Mouse (Mus musculus) stomach, embryonic 15.5 days (tissue): ENCODE measurements around the gene Medag. TPM values are rescaled to one million over a fixed set of nuclear protein-coding genes. Genes with fewer than 3 reads are reported as not detected.

Experiments
- ATAC-seq: fragments of 200-750 bp; cut with Nextera tagmentation; 2 replicates; pipeline ENCODE4 v1.8.0; 2017; ENCODE audit warnings: low read depth, moderate number of reproducible peaks, moderate TSS enrichment; ENCODE audit not compliant: insufficient read depth, low FRiP score
- H3K27ac ChIP-seq: fragments of 300-500 bp; sonication (generic); 2 replicates; pipeline ENCODE4 v1.5.1; 2015; ENCODE audit warnings: mild to moderate bottlenecking, inconsistent platforms
- H3K27me3 ChIP-seq: fragments of 300-500 bp; sonication (generic); replicated peaks from 2 replicates; pipeline ENCODE4 v1.6.1; 2015; ENCODE audit warnings: inconsistent platforms
- H3K36me3 ChIP-seq: fragments of 300-500 bp; sonication (generic); 2 replicates; pipeline ENCODE4 v1.6.1; 2015; ENCODE audit warnings: inconsistent platforms
- H3K4me1 ChIP-seq: fragments of 300-500 bp; sonication (generic); 2 replicates; pipeline ENCODE4 v1.6.1; 2015; ENCODE audit warnings: inconsistent platforms
- H3K4me2 ChIP-seq: fragments of 300-500 bp; sonication (generic); 2 replicates; pipeline ENCODE4 v1.6.1; 2015; ENCODE audit warnings: mild to moderate bottlenecking, inconsistent platforms
- H3K4me3 ChIP-seq: fragments of 300-500 bp; sonication (generic); replicated peaks from 2 replicates; pipeline ENCODE4 v1.5.1; 2015; ENCODE audit warnings: inconsistent platforms
- H3K9ac ChIP-seq: fragments of 300-500 bp; sonication (generic); 2 replicates; pipeline ENCODE4 v1.6.1; 2015; ENCODE audit warnings: inconsistent platforms
- H3K9me3 ChIP-seq: fragments of 300-500 bp; sonication (generic); 2 replicates; pipeline ENCODE4 v1.6.1; 2016; ENCODE audit warnings: inconsistent platforms
- WGBS: fragments of 180-500 bp; shearing (Covaris S2); methylation state at CpG from one replicate; pipeline ENCODE4 v1.1.7; 2015; 5-methylcytosine and 5-hydroxymethylcytosine counted together
- polyA plus RNA-seq: library from polyadenylated mRNA; unstranded; fragments of >200 nt; fragmentation: Nextera tagmentation; extraction: Ambion mirVana; gene quantifications from 2 replicates; pipeline ENCODE4 v1.2.1, GENCODE M21; 2015

Gene Medag
- polyA plus RNA-seq, 1 experiment from 2014 or later, result 2.8 TPM

DNA sequence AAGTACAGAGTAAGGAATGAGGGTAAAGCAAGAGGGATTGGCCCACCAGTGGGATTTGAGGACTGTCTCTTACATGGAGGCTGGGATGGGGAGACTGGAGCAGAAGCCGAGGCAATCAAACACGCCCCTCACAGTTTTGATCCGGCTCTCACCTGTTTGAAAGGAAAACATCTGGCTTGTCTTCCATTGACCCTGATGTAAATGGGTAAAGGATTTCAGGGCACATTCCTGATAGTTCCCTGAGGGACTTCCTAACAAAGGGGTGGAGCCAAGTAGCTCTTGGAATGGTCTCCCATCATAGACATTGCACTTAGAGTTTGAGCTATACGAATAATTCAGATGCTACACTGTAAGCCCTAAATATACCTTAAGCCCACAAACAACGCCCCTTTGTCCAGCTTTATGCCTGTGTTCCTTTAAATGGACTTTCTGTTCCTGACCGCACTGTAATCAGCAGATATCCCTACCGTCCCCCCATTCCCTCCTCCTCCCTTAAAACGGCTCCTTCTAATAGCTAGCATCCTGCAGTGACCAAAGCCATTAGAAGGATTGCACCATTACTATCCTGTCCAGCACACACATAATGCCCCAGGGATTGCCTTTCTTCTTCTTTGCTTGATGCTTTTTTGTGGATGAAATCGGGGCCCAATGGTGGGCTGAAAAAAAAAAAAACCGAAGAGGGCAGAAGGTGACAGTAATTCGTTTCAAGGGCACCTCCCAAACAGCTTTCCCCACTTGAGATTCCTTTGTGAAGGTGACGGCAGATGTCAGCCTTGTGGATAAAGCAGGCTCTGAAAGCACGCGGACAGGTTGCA is 36.3 kb upstream of the Medag start:
- Histone ChIP-seq H3K36me3 (no peaks in the 10 kb centered on the region), H3K4me1 (peaks cover 34% of the 10 kb centered on the region), H3K4me3 (no peak overlapping the region), H3K27me3 (no peaks in the 10 kb centered on the region), H3K9me3 (no peaks in the 10 kb centered on the region), H3K27ac (peak overlapping the region; percentile 40; the same call in 1 of the 2 replicates), H3K4me2 (peak overlapping the region; percentile 22; the same call in 1 of the 2 replicates), H3K9ac (no peak overlapping the region)
- ATAC-seq, result no peak
- 43% methylated on average over 14 of the region's 14 CpGs for WGBS

DNA sequence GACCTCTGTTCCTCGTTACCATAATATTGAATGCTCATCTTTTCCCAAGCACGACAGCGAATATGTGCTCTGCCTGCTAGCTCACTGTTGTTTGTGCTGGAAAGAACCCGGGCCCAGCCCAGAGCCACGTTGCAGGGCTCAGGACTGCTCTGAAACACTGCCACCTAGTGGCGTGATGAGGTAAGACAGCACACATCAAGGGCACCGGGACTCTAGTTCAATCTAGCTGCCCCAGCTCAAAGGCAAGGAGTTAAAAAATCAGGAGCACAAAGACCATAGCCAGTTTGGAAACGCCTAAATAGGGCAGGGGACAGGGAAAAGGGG is 35.7 kb upstream of the Medag start:
- peak; percentile 63; the same call in 1 of the 2 replicates for ATAC-seq
- under 1% methylated on average over 8 of the region's 8 CpGs for WGBS
- H3K9me3 ChIP-seq, result no peaks in the 10 kb centered on the region
- H3K4me2 ChIP-seq, result peak overlapping the region; percentile 22; the same call in 1 of the 2 replicates
- no peak overlapping the region; the same call in 1 of the 2 replicates for H3K27ac ChIP-seq
- H3K27me3 ChIP-seq, result no peaks in the 10 kb centered on the region
- no peaks in the 10 kb centered on the region for H3K36me3 ChIP-seq
- H3K4me1 ChIP-seq, result peaks cover 34% of the 10 kb centered on the region
- no peak overlapping the region for H3K4me3 ChIP-seq
- no peak overlapping the region for H3K9ac ChIP-seq

DNA sequence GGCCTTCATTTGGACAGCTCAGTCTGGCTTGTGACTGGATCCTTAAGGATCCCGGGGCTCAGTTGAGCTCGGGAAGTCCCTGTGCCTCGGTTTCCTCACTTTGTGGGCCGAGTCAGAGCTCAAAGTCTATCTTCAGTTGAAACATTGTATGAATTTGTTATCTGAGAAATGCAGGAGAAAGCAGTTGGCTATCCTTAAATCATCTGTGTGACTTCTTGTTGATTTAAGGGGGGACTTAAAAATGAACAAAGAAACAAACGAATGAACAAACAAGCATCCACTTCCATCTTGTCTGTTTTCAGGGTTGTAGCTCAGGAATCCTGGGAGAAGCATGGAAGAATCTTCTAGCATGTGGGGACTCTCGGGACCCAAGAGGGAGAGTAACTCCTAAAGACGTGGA is 35.2 kb upstream of the Medag start:
- Histone ChIP-seq H3K4me1 (peaks cover 34% of the 10 kb centered on the region), H3K4me2 (no peak overlapping the region), H3K27ac (peak overlapping the region; percentile 42; the same call in 1 of the 2 replicates), H3K27me3 (no peaks in the 10 kb centered on the region), H3K4me3 (no peak overlapping the region), H3K9me3 (no peaks in the 10 kb centered on the region), H3K36me3 (no peaks in the 10 kb centered on the region), H3K9ac (no peak overlapping the region)
- no peak for ATAC-seq
- WGBS, result 71% methylated on average over 7 of the region's 7 CpGs

DNA sequence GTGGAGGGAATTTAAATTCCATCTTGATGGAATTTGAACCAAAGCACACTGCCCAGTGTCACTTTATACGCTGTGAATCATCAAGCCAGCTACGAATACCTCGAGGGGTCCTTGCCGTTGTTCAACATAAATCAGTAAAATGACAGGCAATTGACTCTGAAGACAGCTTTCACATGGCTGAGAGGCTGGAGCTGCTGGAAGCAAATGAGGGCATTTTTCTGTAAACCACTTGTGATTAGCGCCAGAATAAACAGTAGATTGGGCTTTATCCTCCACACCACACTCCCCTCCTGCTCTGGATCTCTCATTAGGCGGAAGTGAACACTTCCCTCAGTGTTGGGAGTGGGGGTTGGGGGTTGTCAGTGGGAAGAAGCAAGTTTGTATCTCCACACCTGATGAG is 34.3 kb upstream of the Medag start:
- no peaks in the 10 kb centered on the region for H3K36me3 ChIP-seq
- H3K27ac ChIP-seq, result peak overlapping the region; percentile 42; the same call in 1 of the 2 replicates
- no peak for ATAC-seq
- no peaks in the 10 kb centered on the region for H3K9me3 ChIP-seq
- no peaks in the 10 kb centered on the region for H3K27me3 ChIP-seq
- WGBS, result 7% methylated on average over 6 of the region's 6 CpGs
- H3K4me3 ChIP-seq, result no peak overlapping the region
- peaks cover 36% of the 10 kb centered on the region for H3K4me1 ChIP-seq
- no peak overlapping the region for H3K4me2 ChIP-seq
- no peak overlapping the region for H3K9ac ChIP-seq

DNA sequence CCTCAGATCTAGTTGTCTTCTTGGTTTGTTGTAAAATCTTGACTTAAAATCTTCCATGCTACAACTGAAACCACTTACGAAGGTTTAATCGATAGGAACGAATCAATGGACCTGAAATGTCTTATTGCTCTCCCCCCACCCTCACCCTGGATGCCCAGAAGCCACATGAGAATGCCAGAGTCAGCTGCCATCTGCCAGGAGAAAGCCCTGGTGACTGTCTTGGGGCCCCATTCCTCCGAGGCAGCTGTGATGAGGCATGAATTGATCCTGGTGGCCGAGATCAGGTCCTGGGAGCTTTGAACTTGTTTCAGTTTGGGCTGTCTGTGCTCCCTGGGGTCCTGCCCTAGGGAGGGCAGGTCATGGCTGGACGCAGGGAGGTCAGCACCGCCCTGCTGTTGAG is 33.0 kb upstream of the Medag start:
- 0 out of 2 replicates have a peak overlapping the region, but pooled peaks have one; percentile 6 for H3K27ac ChIP-seq
- H3K4me3 ChIP-seq, result no peak overlapping the region
- no peak for ATAC-seq
- no peaks in the 10 kb centered on the region for H3K27me3 ChIP-seq
- H3K4me2 ChIP-seq, result no peak overlapping the region
- no peaks in the 10 kb centered on the region for H3K36me3 ChIP-seq
- no peaks in the 10 kb centered on the region for H3K9me3 ChIP-seq
- no peak overlapping the region for H3K9ac ChIP-seq
- WGBS, result 74% methylated on average over 7 of the region's 7 CpGs
- peaks cover 33% of the 10 kb centered on the region for H3K4me1 ChIP-seq

DNA sequence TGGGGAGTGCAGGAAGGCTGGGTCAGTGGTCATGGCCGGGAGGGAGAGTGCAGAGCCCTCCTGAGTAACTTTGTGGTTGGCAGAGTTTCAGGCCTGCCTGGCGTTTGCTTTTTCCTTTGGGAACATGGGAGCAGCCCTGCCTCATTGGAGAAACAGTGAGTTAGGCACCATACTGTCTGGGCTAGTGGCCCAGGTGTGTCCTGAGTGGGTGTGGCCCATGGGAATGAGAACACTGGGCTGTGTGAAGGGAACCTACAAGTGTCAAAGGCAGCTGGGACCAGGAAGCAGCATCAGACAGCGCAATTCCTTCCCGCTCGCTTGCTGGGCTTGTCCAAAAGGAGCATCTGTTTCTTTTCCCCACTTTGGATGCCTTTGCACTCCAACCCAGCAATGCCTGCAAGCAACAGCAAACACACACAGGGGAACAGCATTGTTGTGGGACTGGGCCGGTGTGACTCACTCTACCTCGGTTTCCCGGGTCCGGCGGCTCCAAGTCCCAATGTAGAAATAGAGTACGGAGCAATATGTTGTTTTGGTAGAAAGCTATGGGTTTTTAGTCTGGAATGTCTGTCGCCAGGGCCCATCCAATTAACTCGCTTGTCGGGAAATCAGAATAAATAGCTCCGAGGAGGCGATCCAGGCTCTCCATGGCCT is 32.3 kb upstream of the Medag start:
- no peak for ATAC-seq
- no peaks in the 10 kb centered on the region for H3K9me3 ChIP-seq
- H3K4me2 ChIP-seq, result no peak overlapping the region
- H3K27me3 ChIP-seq, result no peaks in the 10 kb centered on the region
- no peaks in the 10 kb centered on the region for H3K36me3 ChIP-seq
- WGBS, result 74% methylated on average over 16 of the region's 16 CpGs
- H3K4me1 ChIP-seq, result peaks cover 27% of the 10 kb centered on the region
- H3K27ac ChIP-seq, result 0 out of 2 replicates have a peak overlapping the region, but pooled peaks have one; percentile 6
- H3K4me3 ChIP-seq, result no peak overlapping the region
- no peak overlapping the region for H3K9ac ChIP-seq

DNA sequence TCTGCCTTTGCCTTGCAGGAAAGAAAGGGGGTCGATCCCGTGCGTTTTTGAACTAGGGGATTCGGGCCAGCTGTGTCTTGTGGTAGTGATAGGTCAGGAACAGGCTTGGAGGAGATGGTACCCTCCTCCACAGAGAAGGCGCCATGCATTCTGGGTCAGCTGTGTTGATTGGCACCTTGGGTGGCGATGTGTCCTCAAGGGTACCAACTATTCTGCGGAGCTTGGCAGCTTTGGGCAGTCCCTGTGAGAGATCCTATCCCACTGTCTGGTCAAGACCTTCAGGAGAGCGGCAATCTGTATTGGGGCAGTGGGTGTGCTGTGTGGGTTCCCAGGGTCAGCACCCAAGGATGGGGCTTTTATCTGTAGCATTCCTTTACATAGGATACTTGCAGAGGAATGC is 31.7 kb upstream of the Medag start:
- H3K36me3 ChIP-seq, result no peaks in the 10 kb centered on the region
- H3K9me3 ChIP-seq, result no peaks in the 10 kb centered on the region
- no peak overlapping the region for H3K4me3 ChIP-seq
- no peak for ATAC-seq
- H3K9ac ChIP-seq, result no peak overlapping the region
- 86% methylated on average over 8 of the region's 8 CpGs for WGBS
- no peaks in the 10 kb centered on the region for H3K27me3 ChIP-seq
- no peak overlapping the region for H3K4me2 ChIP-seq
- H3K4me1 ChIP-seq, result peaks cover 27% of the 10 kb centered on the region
- H3K27ac ChIP-seq, result no peak overlapping the region

DNA sequence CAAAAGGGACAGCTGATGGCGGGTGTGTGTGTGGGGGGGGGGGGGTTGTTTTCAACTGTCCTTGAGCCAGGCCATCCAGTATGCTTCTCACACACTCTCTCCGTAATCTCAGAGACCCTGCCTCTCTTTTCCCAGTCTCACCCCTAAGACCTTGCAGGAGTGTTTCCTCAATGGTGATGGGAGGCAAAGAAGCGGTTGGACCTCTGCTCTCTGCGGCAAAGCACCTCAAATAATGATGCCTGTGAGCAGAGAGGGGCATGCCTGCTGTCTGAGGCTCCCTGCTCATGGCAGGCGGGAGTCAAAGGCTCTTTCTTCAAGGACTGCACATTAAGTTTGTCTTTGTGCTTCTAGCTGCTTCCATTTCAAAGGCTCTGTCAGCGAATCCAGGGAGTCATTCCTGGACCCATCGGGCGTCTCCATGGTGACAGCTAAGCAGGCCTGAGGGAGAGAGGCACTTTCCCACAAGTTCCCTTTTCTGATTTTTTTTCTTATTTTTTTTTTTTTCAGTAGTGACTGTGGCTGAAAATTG is 31.1 kb upstream of the Medag start:
- H3K9me3 ChIP-seq, result no peaks in the 10 kb centered on the region
- WGBS, result 47% methylated on average over 8 of the region's 8 CpGs
- H3K36me3 ChIP-seq, result no peaks in the 10 kb centered on the region
- H3K27me3 ChIP-seq, result no peaks in the 10 kb centered on the region
- H3K4me2 ChIP-seq, result no peak overlapping the region
- peaks cover 24% of the 10 kb centered on the region for H3K4me1 ChIP-seq
- no peak overlapping the region for H3K9ac ChIP-seq
- no peak overlapping the region for H3K27ac ChIP-seq
- no peak overlapping the region for H3K4me3 ChIP-seq
- no peak for ATAC-seq

DNA sequence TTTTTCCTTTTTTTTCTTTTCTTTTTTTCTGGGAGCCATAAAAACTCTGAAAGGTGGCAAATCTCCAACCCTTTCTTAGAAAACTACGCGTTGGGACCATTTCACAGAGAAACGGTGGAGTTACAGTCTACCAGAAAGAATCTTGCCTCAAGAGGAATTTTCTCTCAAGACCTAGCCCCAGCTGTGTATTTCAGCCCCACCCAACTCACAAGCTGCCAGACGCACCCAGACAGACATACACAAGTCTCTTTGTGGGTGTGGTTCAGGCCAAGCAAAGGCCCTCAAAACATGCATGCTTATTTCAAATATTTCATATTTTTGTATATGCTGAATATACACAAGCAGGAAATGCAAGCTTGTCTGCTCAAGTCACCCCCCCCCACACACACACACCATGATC is 29.6 kb upstream of the Medag start:
- WGBS, result 42% methylated on average over 4 of the region's 4 CpGs
- Histone ChIP-seq H3K4me1 (peaks cover 13% of the 10 kb centered on the region; the same call in 1 of the 2 replicates), H3K9me3 (no peaks in the 10 kb centered on the region), H3K27me3 (no peaks in the 10 kb centered on the region), H3K36me3 (no peaks in the 10 kb centered on the region), H3K27ac (peak overlapping the region; percentile 32; the same call in 1 of the 2 replicates), H3K4me2 (no peak overlapping the region), H3K4me3 (no peak overlapping the region), H3K9ac (no peak overlapping the region)
- ATAC-seq, result no peak

DNA sequence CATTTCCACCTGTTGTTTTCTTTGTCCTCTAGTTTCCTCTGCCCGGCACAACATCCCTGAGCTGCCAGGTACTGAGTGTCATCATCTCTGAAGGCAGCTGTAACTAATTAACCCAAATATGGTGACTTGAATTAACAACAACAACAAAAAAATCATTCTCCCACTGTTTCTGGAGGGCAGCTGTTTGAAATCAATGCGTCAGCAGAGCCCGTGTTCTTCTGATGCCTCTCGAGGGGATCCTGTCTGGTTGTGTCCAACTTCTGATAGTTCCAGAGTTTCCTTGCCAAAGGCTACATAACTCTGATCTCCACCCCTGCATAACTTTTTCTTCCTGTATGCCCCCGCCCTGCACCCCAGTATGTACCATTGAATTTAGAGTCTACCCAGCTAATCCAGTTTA is 28.9 kb upstream of the Medag start:
- no peak overlapping the region for H3K4me3 ChIP-seq
- H3K4me2 ChIP-seq, result no peak overlapping the region
- 74% methylated on average over 5 of the region's 5 CpGs for WGBS
- no peaks in the 10 kb centered on the region for H3K36me3 ChIP-seq
- no peaks in the 10 kb centered on the region for H3K9me3 ChIP-seq
- no peaks in the 10 kb centered on the region for H3K27me3 ChIP-seq
- no peak for ATAC-seq
- no peak overlapping the region for H3K9ac ChIP-seq
- peak overlapping the region; percentile 32; the same call in 1 of the 2 replicates for H3K27ac ChIP-seq
- peaks cover 6% of the 10 kb centered on the region; the same call in 1 of the 2 replicates for H3K4me1 ChIP-seq

DNA sequence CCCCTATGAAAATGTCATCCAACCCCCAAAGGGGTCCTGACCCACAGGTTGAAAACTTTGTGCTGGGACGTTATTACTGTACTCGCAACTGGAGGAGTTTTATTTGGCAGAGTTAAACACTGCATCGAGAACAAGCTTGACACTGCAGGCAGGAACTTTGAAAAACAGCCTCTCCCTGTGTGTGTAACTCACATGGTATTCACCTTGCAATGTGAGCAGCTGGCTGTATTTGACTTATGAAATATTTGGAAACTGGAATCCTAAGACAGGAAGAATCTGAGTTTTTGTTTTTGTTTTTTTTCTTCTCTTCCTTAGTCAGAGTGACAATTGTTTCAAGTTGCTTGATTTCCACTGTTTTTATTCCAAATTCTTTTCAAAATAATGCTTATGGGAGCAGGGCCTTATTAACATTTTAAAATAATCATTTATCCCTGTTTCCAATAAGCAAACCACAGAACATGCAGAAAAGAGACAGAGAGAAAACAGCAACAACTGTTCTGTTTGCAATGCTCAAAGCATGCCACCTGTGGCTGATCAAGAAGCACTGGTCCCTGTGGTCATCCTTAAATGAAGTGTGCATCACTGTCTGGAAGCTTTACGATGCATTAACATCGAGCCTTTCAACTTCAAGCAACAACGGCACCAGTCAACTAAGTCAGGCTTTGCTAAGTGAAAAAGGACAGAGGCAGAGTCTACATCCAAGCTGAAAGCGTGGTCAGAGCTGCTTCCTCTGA is 26.2 kb upstream of the Medag start:
- H3K27me3 ChIP-seq, result no peaks in the 10 kb centered on the region
- H3K4me3 ChIP-seq, result no peak overlapping the region
- WGBS, result 76% methylated on average over 7 of the region's 7 CpGs
- peaks cover 12% of the 10 kb centered on the region; the same call in 1 of the 2 replicates for H3K4me1 ChIP-seq
- H3K9me3 ChIP-seq, result no peaks in the 10 kb centered on the region
- H3K4me2 ChIP-seq, result no peak overlapping the region
- no peak overlapping the region for H3K9ac ChIP-seq
- no peaks in the 10 kb centered on the region for H3K36me3 ChIP-seq
- no peak overlapping the region for H3K27ac ChIP-seq
- no peak for ATAC-seq
